Mouse (Mus musculus) kidney, embryonic 16.5 days (tissue): ENCODE results near the gene Atp2c2. TPM values are rescaled to one million over a fixed set of nuclear protein-coding genes. Genes with fewer than 3 reads are reported as not detected.

Source experiments
- ATAC-seq: fragments of 200-750 bp; cut with Nextera tagmentation; 2 replicates; pipeline ENCODE4 v1.8.0; 2017; ENCODE audit warnings: moderate TSS enrichment; ENCODE audit not compliant: low FRiP score, low TSS enrichment
- H3K27ac ChIP-seq: fragments of 300-500 bp; sonication (generic); 2 replicates; pipeline ENCODE4 v1.5.1; 2014; ENCODE audit warnings: low read length
- H3K27me3 ChIP-seq: fragments of 300-500 bp; sonication (generic); 2 replicates; pipeline ENCODE4 v1.6.1; 2014; ENCODE audit warnings: low read length, control low read depth, mixed read lengths; ENCODE audit not compliant: insufficient read depth
- H3K36me3 ChIP-seq: fragments of 300-500 bp; sonication (generic); 2 replicates; pipeline ENCODE4 v1.6.1; 2014; ENCODE audit warnings: low read length, control low read depth, mixed read lengths; ENCODE audit not compliant: insufficient read depth
- H3K4me1 ChIP-seq: fragments of 300-500 bp; sonication (generic); 2 replicates; pipeline ENCODE4 v1.6.1; 2014; ENCODE audit warnings: low read length, control low read depth, mixed read lengths; ENCODE audit not compliant: insufficient read depth
- H3K4me2 ChIP-seq: fragments of 300-500 bp; sonication (generic); replicated peaks from 2 replicates; pipeline ENCODE4 v1.6.1; 2014; ENCODE audit warnings: low read depth, low read length
- H3K4me3 ChIP-seq: fragments of 300-500 bp; sonication (generic); 2 replicates; pipeline ENCODE4 v1.5.1; 2014; ENCODE audit warnings: mild to moderate bottlenecking, low read length
- H3K9ac ChIP-seq: fragments of 300-500 bp; sonication (generic); replicated peaks from 2 replicates; pipeline ENCODE4 v1.6.1; 2014; ENCODE audit warnings: low read length
- H3K9me3 ChIP-seq: fragments of 300-500 bp; sonication (generic); 2 replicates; pipeline ENCODE4 v1.6.1; 2016; ENCODE audit warnings: low read length, control low read depth
- WGBS: fragments of 180-500 bp; shearing (Covaris S2); extraction: QIAGEN DNeasy Blood & Tissue Kit; methylation state at CpG from one replicate; pipeline ENCODE4 v1.1.7; 2014; 5-methylcytosine and 5-hydroxymethylcytosine counted together
- polyA plus RNA-seq: library from polyadenylated mRNA; unstranded; fragments of >200 nt; fragmentation: Nextera tagmentation; extraction: Ambion mirVana; gene quantifications from 2 replicates; pipeline ENCODE4 v1.2.1, GENCODE M21; 2015

The Atp2c2 gene
- polyA plus RNA-seq, 1 experiment from 2014 or later, result 1.9 TPM

- H3K36me3 ChIP-seq, result peaks cover 9% of the 10 kb centered on the region
- no peak overlapping the region for H3K4me3 ChIP-seq
- no peak for ATAC-seq
- no peaks in the 10 kb centered on the region for H3K27me3 ChIP-seq
- 64% methylated on average over 8 of the region's 8 CpGs for WGBS
- H3K9ac ChIP-seq, result no peak overlapping the region
- no peak overlapping the region for H3K27ac ChIP-seq
- 0 out of 2 replicates have a peak, but pooled peaks cover 3% of the 10 kb centered on the region for H3K4me1 ChIP-seq
- no peak overlapping the region for H3K4me2 ChIP-seq
- no peaks in the 10 kb centered on the region for H3K9me3 ChIP-seq
Observed at GRCm38 (mm10) chr8:119805275-119805674, 105.5 kb downstream of the Atp2c2 start.

DNA sequence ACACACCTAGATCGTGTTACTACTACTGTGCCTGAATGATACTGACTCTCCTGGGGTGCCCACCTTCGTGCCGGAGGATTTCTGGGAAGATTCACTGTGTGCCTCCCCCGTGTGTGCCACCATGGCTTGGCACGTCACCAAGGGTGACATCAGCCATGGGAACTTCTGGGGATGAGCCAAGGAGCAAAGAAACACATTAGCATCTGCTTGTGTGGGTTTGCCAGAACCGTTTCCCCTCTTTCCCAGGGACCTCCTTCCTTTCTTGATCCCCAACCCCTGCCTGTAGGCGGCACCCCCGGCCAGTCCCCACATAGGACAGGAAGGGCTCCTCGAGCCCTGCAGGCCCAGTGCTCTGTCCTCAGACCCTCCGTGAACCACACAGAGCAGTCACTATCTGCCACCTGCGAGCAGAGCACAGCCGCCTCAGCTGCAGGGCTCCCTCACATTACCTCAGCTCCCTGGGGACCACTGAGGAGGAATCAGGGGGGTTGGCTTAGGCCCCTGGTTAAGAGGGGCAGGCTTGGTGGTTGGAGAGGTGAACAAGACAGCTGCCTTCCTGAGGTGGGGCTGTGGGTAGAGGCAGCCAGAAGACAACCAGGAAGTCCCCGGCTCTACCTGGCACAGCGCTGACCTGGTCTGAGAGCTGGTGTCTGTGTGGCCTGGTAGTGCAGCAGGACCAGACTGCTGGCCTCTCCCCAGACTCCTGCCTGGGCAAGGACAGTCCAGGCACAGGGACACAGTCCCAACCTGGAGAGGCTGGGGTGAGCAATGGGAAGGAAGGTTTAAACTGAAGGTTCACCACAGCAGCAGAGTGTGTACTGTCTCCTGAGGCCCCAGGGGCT is 106.8 kb downstream of the Atp2c2 start:
- H3K27ac ChIP-seq, result no peak overlapping the region
- 74% methylated on average over 13 of the region's 14 CpGs for WGBS
- H3K4me1 ChIP-seq, result peaks cover 5% of the 10 kb centered on the region
- H3K4me3 ChIP-seq, result no peak overlapping the region
- no peak for ATAC-seq
- H3K9me3 ChIP-seq, result no peaks in the 10 kb centered on the region
- no peaks in the 10 kb centered on the region for H3K27me3 ChIP-seq
- peaks cover 11% of the 10 kb centered on the region for H3K36me3 ChIP-seq
- H3K4me2 ChIP-seq, result no peak overlapping the region
- H3K9ac ChIP-seq, result 0 out of 2 replicates have a peak overlapping the region, but pooled peaks have one; percentile 26

Other genes with a start within 250 kb of the Atp2c2 start
- gene Slc38a8, start 198.3 kb upstream of the Atp2c2 start, polyA plus RNA-seq, result 0.13 TPM in 1 of 2 replicates, not detected in the other
- 131 TPM in 2 replicates for gene Mbtps1, start 141.3 kb upstream of the Atp2c2 start, polyA plus RNA-seq
- 39.8 and 43.1 TPM in 2 replicates for gene Hsdl1, start 124.8 kb upstream of the Atp2c2 start, polyA plus RNA-seq
- 0.27 and 0.37 TPM in 2 replicates for gene Dnaaf1, start 124.8 kb upstream of the Atp2c2 start, polyA plus RNA-seq
- gene Taf1c, start 94.8 kb upstream of the Atp2c2 start, polyA plus RNA-seq, result 15.4 and 15.5 TPM in 2 replicates
- gene Adad2, start 87.3 kb upstream of the Atp2c2 start, polyA plus RNA-seq, result 0.12 and 0.14 TPM in 2 replicates
- 0.05 and 0.15 TPM in 2 replicates for gene Kcng4, start 64.3 kb upstream of the Atp2c2 start, polyA plus RNA-seq
- gene Wfdc1, start 33.6 kb upstream of the Atp2c2 start, polyA plus RNA-seq, result 2.3 and 3.7 TPM in 2 replicates
- gene Tldc1, start 78.4 kb downstream of the Atp2c2 start, polyA plus RNA-seq, result 16.5 and 19.7 TPM in 2 replicates
- 130 and 138 TPM in 2 replicates for gene Cotl1, start 140.5 kb downstream of the Atp2c2 start, polyA plus RNA-seq
- 20.4 and 22.4 TPM in 2 replicates for gene Klhl36, start 162.3 kb downstream of the Atp2c2 start, polyA plus RNA-seq
- gene Usp10, start 210.4 kb downstream of the Atp2c2 start, polyA plus RNA-seq, result 194 and 197 TPM in 2 replicates
- 2.9 and 7.7 TPM in 2 replicates for gene Gm20388, start 210.8 kb downstream of the Atp2c2 start, polyA plus RNA-seq